Mouse (Mus musculus) cerebellum, adult 2 months (tissue): ENCODE data around the gene C130050O18Rik.

Source experiments
- CTCF ChIP-seq: fragments of 200-500 bp; IDR thresholded peaks from 2 replicates; pipeline ENCODE4 v1.5.1; 2011; ENCODE audit warnings: low read depth, mild to moderate bottlenecking, control low read depth, low read length, moderate library complexity, borderline replicate concordance; ENCODE audit not compliant: insufficient read depth
- POLR2A ChIP-seq: fragments of 200-500 bp; IDR thresholded peaks from 2 replicates; pipeline ENCODE4 v1.6.1; 2011; ENCODE audit warnings: low read length, control low read depth, borderline replicate concordance; ENCODE audit not compliant: insufficient read depth

DNA sequence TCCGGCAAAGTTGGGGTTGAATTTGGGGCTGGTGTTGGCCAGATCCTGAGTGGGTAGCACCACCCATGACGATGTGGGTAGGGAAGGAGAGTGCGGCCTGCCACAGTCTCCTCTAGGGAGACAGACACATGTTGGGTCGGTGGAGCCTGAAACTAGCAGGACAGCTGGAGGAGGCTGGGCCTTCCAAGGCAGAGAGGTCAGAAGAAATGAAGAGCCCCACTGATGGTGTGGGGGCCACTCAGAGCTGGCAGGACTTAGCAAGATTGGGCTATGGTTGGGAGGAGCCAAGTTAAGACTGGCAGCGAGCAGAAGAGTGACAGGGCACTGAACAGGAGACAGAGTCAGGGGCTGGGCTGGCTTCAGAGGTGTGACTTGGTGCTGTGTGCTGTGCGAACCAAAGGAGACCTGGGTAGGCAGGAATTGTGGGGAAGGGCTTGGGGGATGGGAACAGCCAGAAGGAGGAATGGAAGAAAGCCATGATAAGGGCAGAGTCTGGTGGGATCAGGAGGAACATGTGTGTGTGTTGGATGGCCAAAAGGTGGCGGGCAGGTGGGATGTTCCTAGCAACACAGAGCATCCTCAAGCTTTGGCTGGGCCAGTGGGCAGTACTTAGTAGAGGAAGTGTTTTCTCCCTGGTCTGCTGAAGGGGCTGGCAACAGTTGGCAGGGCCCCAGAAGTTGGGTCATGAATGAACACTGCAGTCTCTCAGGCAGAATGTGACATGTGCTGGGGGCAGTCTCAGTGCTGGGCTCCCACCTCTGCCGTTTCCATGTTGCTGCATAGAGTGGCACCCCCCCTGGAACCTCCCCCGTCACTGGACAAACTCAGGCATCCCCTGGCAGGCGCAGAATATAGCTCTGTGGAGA is 17.5 kb upstream of the C130050O18Rik start:
- no peak for TF ChIP-seq POLR2A
- no peak for TF ChIP-seq CTCF
